Mouse (Mus musculus): ENCODE results near the gene Slc6a1. TPM values are rescaled to one million over a fixed set of nuclear protein-coding genes. Genes with fewer than 3 reads are reported as not detected.

Slc6a1 gene
- polyA plus RNA-seq, 1 experiment from 2014 or later: 1.7 TPM

DNA sequence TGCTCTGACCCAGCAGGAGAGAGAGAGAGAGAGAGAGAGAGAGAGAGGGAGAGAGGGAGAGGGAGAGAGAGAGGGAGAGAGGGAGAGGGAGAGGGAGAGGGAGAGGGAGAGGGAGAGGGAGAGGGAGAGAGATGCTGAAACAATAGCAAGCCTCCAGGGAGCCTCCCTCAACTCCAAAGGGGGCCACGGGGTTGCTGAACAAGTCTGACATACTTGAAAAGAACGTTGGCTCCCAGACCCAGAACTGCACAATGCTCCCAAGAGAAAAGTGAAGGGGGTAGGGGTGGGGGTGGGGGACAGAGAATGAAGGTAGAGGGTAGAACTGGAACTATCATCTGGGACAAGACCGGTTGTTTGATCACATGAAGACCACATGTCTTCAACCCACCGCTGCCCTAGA is 14.5 kb upstream of the Slc6a1 start:
- no peak overlapping the region for H3K4me2 ChIP-seq (replicated peaks)
- no peak for ATAC-seq (ENCODE audit: insufficient number of reproducible peaks, insufficient read depth, low FRiP score, low TSS enrichment)

DNA sequence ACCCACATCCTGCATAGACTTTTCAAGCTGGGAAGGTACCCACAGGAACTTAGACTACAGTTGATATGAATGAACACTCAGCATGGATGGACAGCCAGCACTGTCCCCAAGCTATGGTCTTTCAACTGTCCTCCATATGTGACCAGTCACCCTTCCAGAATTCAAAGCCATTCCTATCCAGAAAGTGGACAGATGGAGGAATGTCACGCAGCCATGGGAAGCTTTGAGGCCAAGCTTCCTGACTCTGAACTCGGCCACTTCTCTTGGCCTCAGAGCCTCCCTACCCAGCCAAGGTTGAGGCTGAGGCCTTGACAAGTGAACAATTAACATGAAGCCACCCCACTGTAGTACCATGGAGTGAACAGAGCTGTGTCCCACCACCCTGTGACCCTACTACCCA is 12.8 kb upstream of the Slc6a1 start:
- H3K4me1 ChIP-seq: no peaks in the 10 kb centered on the region
- H3K4me2 ChIP-seq (replicated peaks): no peak overlapping the region
- H3K27ac ChIP-seq: no peak overlapping the region
- WGBS: 84% methylated on average over 2 of the region's 2 CpGs
- no peaks in the 10 kb centered on the region for H3K36me3 ChIP-seq
- H3K9me3 ChIP-seq: no peaks in the 10 kb centered on the region
- ATAC-seq (ENCODE audit: insufficient number of reproducible peaks, insufficient read depth, low FRiP score, low TSS enrichment): no peak
- H3K9ac ChIP-seq: no peak overlapping the region
- no peaks in the 10 kb centered on the region for H3K27me3 ChIP-seq
- no peak overlapping the region for H3K4me3 ChIP-seq

More for the DNA sequence above, 14.5 kb upstream of the Slc6a1 start:
- no peak overlapping the region for H3K9ac ChIP-seq
- no peaks in the 10 kb centered on the region for H3K36me3 ChIP-seq
- no peaks in the 10 kb centered on the region for H3K4me1 ChIP-seq
- no peaks in the 10 kb centered on the region for H3K9me3 ChIP-seq
- no peaks in the 10 kb centered on the region for H3K27me3 ChIP-seq
- no peak overlapping the region for H3K27ac ChIP-seq
- H3K4me3 ChIP-seq: no peak overlapping the region
- 29% methylated on average over 4 of the region's 4 CpGs for WGBS

DNA sequence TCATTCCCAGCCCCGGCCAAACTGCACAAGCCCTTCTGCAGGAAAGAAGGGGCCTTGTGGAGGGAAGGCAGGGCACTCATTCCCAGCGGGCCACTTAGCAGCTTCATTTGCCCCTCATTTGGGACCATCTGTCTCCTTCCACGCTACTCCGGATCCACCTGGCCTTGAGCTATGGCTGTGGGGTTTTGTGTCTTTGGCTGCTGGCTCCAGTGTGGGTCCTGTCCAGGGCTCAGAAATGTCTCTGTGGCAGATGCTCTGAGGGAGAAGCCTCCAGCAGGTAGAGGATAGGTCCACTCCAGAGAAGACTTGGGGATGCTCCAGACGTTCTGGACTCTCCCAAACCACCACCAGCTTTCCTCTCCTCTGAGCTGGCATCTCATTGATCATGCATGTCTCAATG is 11.6 kb upstream of the Slc6a1 start:
- H3K4me3 ChIP-seq: no peak overlapping the region
- H3K4me2 ChIP-seq (replicated peaks): no peak overlapping the region
- no peak for ATAC-seq (ENCODE audit: insufficient number of reproducible peaks, insufficient read depth, low FRiP score, low TSS enrichment)
- H3K9ac ChIP-seq: no peak overlapping the region
- no peaks in the 10 kb centered on the region for H3K4me1 ChIP-seq
- no peaks in the 10 kb centered on the region for H3K9me3 ChIP-seq
- H3K27ac ChIP-seq: no peak overlapping the region
- H3K36me3 ChIP-seq: no peaks in the 10 kb centered on the region
- H3K27me3 ChIP-seq: no peaks in the 10 kb centered on the region
- 75% methylated on average over 5 of the region's 5 CpGs for WGBS

DNA sequence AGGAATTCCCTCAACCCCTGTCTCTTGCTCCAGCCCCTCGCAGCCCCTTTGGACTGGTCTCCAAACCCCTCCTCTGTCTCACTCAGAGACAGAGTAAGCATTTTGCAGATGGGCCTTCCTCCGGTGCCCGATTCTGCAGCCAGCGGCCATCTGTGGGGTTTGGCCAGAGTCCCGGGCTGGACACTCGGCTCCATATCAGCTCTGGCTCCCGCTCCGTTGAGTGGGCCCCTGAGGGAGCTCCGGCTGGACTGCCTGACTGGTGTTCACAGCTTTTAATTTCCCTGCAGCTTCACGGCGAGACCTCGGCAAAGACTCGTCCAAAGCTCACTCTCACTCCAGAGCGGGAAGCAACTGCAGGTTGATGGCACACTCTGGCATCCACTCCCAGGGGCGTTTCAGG is 10.2 kb upstream of the Slc6a1 start:
- H3K36me3 ChIP-seq: no peaks in the 10 kb centered on the region
- no peak overlapping the region for H3K4me2 ChIP-seq (replicated peaks)
- no peak for ATAC-seq (ENCODE audit: insufficient number of reproducible peaks, insufficient read depth, low FRiP score, low TSS enrichment)
- no peaks in the 10 kb centered on the region for H3K4me1 ChIP-seq
- peaks cover 5% of the 10 kb centered on the region; the same call in 1 of the 2 replicates for H3K27me3 ChIP-seq
- H3K27ac ChIP-seq: no peak overlapping the region
- no peaks in the 10 kb centered on the region for H3K9me3 ChIP-seq
- H3K4me3 ChIP-seq: no peak overlapping the region
- H3K9ac ChIP-seq: no peak overlapping the region
- WGBS: 84% methylated on average over 15 of the region's 15 CpGs

DNA sequence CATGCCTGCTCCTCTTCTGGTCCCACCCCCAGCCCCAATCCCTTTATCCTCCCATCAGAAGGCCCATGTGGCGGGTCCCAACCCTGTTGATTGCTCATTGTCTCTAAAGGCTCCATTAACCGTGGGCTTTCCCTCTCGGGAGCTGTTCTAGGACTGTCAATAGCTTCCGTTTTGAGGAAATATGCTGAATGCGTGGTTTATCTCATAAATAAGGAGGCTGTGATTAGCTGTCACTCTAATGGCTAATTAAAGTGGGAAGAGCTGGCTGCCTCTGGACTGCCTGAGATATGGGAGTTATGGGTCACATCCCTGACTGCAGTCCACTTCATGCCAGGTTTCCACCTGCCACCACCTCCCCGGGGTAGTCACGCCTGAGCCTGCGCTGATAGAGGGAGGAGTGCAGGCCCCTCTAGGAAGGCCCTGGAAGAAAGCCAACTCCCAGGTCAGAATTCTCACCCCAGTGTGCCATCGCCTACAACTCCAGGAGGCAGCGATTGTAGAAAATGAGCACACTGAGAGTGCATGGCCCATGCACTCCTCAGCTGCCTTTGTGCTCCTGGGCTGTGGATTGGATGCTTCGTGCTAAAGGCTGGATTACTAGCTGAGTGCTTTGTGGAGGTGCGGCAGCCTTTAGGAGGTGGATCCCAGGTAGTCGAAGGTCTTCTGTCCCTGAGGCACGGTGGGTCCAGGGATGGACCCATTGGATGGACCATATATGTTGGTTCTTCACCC is 8.3 kb upstream of the Slc6a1 start:
- H3K9ac ChIP-seq: no peak overlapping the region
- H3K4me1 ChIP-seq: no peaks in the 10 kb centered on the region
- peaks cover 5% of the 10 kb centered on the region; the same call in 1 of the 2 replicates for H3K27me3 ChIP-seq
- 66% methylated on average over 14 of the region's 14 CpGs for WGBS
- H3K36me3 ChIP-seq: no peaks in the 10 kb centered on the region
- H3K4me2 ChIP-seq (replicated peaks): no peak overlapping the region
- H3K4me3 ChIP-seq: no peak overlapping the region
- ATAC-seq (ENCODE audit: insufficient number of reproducible peaks, insufficient read depth, low FRiP score, low TSS enrichment): no peak
- no peak overlapping the region for H3K27ac ChIP-seq
- no peaks in the 10 kb centered on the region for H3K9me3 ChIP-seq

DNA sequence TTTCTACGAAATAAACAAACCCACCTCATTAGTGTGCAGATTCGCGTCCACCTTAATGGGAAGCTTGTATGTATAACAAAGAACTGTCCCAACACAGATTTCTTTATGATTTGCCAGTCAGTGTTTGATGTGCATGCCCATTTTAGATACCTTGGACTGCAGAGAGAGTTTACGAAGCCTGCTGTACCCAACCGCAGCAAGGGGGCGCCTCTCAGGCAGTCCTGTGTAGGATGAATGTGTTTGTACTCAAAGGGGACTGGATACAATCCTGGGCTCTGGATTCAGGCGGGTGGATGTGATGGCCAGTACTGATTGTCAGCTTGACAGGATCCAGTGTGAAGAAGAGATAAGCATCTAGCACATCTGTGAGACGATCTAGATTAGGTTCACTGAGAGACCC is 6.6 kb upstream of the Slc6a1 start:
- Histone ChIP-seq H3K36me3 (no peaks in the 10 kb centered on the region), H3K4me1 (no peaks in the 10 kb centered on the region), H3K4me2 (replicated peaks) (no peak overlapping the region), H3K9ac (no peak overlapping the region), H3K9me3 (no peaks in the 10 kb centered on the region), H3K27me3 (peaks cover 16% of the 10 kb centered on the region), H3K27ac (no peak overlapping the region), H3K4me3 (no peak overlapping the region)
- WGBS: 57% methylated on average over 8 of the region's 8 CpGs
- ATAC-seq (ENCODE audit: insufficient number of reproducible peaks, insufficient read depth, low FRiP score, low TSS enrichment): no peak

DNA sequence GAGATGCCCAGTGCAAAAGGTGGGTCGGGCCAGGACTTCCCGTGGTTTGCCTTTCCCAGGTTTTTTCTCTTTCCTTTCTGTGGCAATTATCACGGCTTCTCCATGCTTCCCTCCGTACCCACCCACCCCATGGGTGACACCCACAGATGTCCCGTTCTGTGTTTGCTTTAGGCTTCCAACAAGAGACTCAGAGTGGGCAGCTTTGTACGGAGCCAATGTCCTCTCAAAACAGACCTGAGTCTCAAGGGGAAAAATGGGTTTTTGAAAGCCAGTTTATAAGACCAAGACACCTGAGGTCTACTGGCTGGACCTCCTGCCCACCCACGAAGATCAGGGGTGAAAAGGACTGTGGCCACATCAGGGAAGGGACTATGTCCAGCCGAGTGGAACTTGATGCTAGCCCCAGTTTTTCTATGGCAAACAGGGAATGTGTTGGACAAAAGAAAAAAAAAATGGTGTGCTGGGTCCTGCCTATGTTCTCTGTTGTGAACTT is 889 bp downstream of the Slc6a1 start:
- peaks cover 79% of the 10 kb centered on the region for H3K27me3 ChIP-seq
- no peaks in the 10 kb centered on the region for H3K36me3 ChIP-seq
- H3K9ac ChIP-seq: peak overlapping the region; percentile 16; the same call in 1 of the 2 replicates
- no peak overlapping the region for H3K27ac ChIP-seq
- H3K4me1 ChIP-seq: peaks cover 7% of the 10 kb centered on the region; the same call in 1 of the 2 replicates
- no peak for ATAC-seq (ENCODE audit: insufficient number of reproducible peaks, insufficient read depth, low FRiP score, low TSS enrichment)
- peak overlapping the region; percentile 24 for H3K4me3 ChIP-seq
- H3K4me2 ChIP-seq (replicated peaks): peak overlapping the region; percentile 41; the same call in 1 of the 2 replicates
- 13% methylated on average over 8 of the region's 8 CpGs for WGBS
- no peaks in the 10 kb centered on the region for H3K9me3 ChIP-seq

DNA sequence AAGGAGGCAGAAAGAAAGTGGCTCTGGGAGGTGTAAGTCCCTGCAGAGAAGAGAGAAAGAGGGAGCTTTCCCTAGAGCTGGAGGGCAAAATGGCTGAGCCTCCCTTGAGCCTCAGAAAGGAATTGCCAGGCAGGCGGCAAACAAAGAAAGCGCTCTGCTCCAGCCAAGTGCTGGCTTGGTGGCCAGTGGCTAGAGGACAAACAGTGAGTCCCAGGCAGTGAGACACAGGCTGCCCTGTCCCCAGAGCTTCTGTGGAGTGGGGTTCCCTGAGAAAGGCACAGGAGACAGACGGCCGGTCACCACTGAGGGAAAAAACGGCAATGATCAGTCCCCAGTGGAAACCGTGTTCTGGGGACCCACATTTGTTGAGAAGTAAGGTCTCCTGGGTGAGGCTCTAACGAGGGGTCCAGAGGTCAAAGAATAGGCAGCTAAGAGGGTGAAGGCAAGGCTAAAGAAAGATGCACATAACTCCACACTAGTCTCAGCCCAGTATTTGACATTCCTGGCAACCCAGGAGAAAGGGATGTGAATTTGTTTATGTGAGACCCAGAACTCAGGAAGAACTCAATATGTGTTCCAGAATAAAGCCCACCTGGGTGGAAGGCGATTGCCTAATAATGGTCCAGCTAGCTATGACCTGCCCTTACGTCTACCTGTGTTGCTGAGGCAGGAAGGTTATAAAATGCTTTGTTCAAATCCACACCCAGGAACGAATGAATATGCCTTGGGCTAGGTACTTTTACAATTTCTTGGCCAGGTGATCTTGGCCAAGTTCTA is 1.7 kb downstream of the Slc6a1 start:
- 38% methylated on average over 10 of the region's 10 CpGs for WGBS
- no peaks in the 10 kb centered on the region for H3K36me3 ChIP-seq
- H3K27me3 ChIP-seq: peaks cover 79% of the 10 kb centered on the region
- no peak overlapping the region for H3K4me2 ChIP-seq (replicated peaks)
- peaks cover 7% of the 10 kb centered on the region; the same call in 1 of the 2 replicates for H3K4me1 ChIP-seq
- H3K9ac ChIP-seq: no peak overlapping the region
- no peaks in the 10 kb centered on the region for H3K9me3 ChIP-seq
- H3K27ac ChIP-seq: no peak overlapping the region
- H3K4me3 ChIP-seq: no peak overlapping the region
- ATAC-seq (ENCODE audit: insufficient number of reproducible peaks, insufficient read depth, low FRiP score, low TSS enrichment): no peak

DNA sequence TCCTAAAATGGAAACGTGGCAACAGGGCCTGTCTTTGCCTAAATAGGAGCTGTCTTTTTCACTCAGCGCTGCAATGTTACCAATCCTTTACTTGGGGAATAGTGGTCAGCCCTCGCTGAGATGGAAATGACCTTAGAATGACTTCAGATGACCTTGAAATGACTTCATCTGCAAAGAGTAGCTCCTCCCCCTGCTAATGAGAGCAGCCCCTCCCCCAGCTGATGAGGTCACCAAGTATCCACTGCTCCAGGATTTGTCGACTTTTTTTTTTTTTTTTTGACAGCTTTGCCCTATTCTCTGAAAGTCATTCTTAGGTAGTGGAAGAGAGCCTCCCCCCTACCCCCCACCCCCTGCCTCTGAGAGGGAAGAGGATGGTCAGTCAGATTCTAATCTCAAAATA is 3.0 kb downstream of the Slc6a1 start:
- no peak overlapping the region for H3K4me3 ChIP-seq
- peaks cover 74% of the 10 kb centered on the region for H3K27me3 ChIP-seq
- H3K4me2 ChIP-seq (replicated peaks): no peak overlapping the region
- no peak overlapping the region for H3K9ac ChIP-seq
- H3K36me3 ChIP-seq: no peaks in the 10 kb centered on the region
- WGBS: 30% methylated on average over 4 of the region's 4 CpGs
- H3K27ac ChIP-seq: no peak overlapping the region
- no peak for ATAC-seq (ENCODE audit: insufficient number of reproducible peaks, insufficient read depth, low FRiP score, low TSS enrichment)
- no peaks in the 10 kb centered on the region for H3K9me3 ChIP-seq
- H3K4me1 ChIP-seq: peaks cover 7% of the 10 kb centered on the region; the same call in 1 of the 2 replicates

DNA sequence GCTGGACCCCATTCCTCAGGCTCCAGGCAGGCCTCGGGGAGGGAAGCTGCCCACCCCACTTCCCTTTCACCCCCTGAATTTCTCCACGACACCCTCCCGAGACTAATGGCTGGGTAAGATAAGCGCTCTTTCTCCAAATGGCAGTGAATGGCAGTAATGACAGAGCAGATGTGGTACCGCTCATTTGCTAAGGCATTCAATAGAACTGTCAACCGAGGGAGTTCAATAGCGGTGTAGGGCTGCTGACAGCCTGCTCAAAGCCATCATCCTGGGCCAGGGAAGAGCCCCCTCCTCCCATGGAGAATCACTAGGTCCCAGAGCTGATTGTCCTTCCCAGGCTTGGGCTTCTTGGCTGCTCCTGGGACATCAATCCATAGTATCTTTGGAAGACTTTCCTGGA is 6.7 kb downstream of the Slc6a1 start:
- Histone ChIP-seq H3K27me3 (peaks cover 46% of the 10 kb centered on the region), H3K4me1 (no peaks in the 10 kb centered on the region)
- 50% methylated on average over 7 of the region's 7 CpGs for WGBS

DNA sequence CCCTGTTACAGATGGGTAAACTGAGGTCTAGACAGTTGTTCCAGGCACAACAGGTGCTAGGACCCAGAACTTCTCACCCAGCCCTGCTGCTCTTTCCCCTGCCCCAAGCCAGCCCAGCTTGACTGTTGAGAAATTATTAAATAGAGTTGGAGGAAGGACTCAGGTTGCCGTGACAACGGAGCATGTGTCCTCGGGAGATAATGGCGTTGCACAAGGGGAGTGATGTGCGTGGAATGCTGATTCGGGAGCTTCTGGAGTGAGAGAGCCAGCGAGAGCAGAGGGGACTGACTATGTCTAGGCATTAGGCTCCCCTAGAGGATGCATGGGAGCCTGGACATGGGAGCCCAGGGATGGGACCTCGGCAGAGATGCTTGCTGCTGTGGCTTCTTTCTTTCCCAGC is 7.7 kb downstream of the Slc6a1 start:
- no peak for ATAC-seq (ENCODE audit: insufficient number of reproducible peaks, insufficient read depth, low FRiP score, low TSS enrichment)
- Histone ChIP-seq H3K4me3 (no peak overlapping the region), H3K27ac (no peak overlapping the region), H3K4me2 (replicated peaks) (no peak overlapping the region), H3K27me3 (peaks cover 35% of the 10 kb centered on the region), H3K4me1 (no peaks in the 10 kb centered on the region), H3K36me3 (no peaks in the 10 kb centered on the region), H3K9ac (no peak overlapping the region), H3K9me3 (no peaks in the 10 kb centered on the region)
- WGBS: 53% methylated on average over 8 of the region's 8 CpGs

More for the DNA sequence above, 6.7 kb downstream of the Slc6a1 start:
- Histone ChIP-seq H3K36me3 (no peaks in the 10 kb centered on the region), H3K9me3 (no peaks in the 10 kb centered on the region), H3K9ac (no peak overlapping the region), H3K4me2 (replicated peaks) (no peak overlapping the region), H3K4me3 (no peak overlapping the region), H3K27ac (no peak overlapping the region)
- ATAC-seq (ENCODE audit: insufficient number of reproducible peaks, insufficient read depth, low FRiP score, low TSS enrichment): no peak

DNA sequence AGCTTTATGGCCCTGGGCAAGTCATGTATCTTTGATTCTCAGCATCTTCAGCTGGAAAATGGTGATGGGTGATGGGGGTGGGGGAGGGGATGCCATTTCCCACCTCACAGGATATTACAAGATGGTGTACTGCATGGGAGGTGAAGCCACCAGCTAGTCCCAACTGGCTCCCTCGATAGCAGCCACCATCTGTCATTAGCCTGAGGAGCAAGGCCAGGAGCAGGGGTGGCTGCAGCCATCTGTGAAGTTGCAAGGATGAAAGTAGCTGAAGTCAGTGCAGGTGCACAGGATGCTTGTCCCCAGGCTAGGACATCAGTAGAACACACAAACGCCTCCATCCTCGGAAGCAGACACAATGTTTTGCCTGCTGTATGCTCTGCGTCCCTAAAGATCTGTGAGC is 8.5 kb downstream of the Slc6a1 start:
- no peaks in the 10 kb centered on the region for H3K36me3 ChIP-seq
- H3K4me1 ChIP-seq: no peaks in the 10 kb centered on the region
- ATAC-seq (ENCODE audit: insufficient number of reproducible peaks, insufficient read depth, low FRiP score, low TSS enrichment): no peak
- no peak overlapping the region for H3K9ac ChIP-seq
- no peak overlapping the region for H3K4me2 ChIP-seq (replicated peaks)
- no peak overlapping the region for H3K27ac ChIP-seq
- H3K27me3 ChIP-seq: peaks cover 28% of the 10 kb centered on the region
- H3K4me3 ChIP-seq: no peak overlapping the region
- H3K9me3 ChIP-seq: no peaks in the 10 kb centered on the region
- 64% methylated on average over 4 of the region's 4 CpGs for WGBS
